Mouse (Mus musculus): ENCODE data around the gene Slc25a21.

The Slc25a21 gene

GRCm38 (mm10) chr12:56829455-56829883, 367.8 kb downstream of the Slc25a21 start:
- no peaks in the 10 kb centered on the region for H3K27me3 ChIP-seq (ENCODE audit: control insufficient read depth, insufficient read depth, low read length, poor library complexity, severe bottlenecking)
- no peak for DNase-seq (ENCODE audit: low read depth, low spot score)
- no peaks in the 10 kb centered on the region for H3K36me3 ChIP-seq (ENCODE audit: control insufficient read depth, insufficient read depth, low read length, poor library complexity, severe bottlenecking)

- Histone ChIP-seq H3K27me3 (ENCODE audit: control insufficient read depth, insufficient read depth, low read length, poor library complexity, severe bottlenecking) (no peaks in the 10 kb centered on the region), H3K36me3 (ENCODE audit: control insufficient read depth, insufficient read depth, low read length, poor library complexity, severe bottlenecking) (no peaks in the 10 kb centered on the region)
- no peak for DNase-seq (ENCODE audit: low read depth, low spot score)
These were observed 369.4 kb downstream of the Slc25a21 start for GRCm38 (mm10) chr12:56827808-56828384.

GRCm38 (mm10) chr12:56824688-56825087, 372.6 kb downstream of the Slc25a21 start:
- Histone ChIP-seq H3K27me3 (ENCODE audit: control insufficient read depth, insufficient read depth, low read length, poor library complexity, severe bottlenecking) (no peaks in the 10 kb centered on the region), H3K36me3 (ENCODE audit: control insufficient read depth, insufficient read depth, low read length, poor library complexity, severe bottlenecking) (no peaks in the 10 kb centered on the region)
- DNase-seq (ENCODE audit: low read depth, low spot score): no peak

- no peak for DNase-seq (ENCODE audit: low read depth, low spot score)
- H3K36me3 ChIP-seq (ENCODE audit: control insufficient read depth, insufficient read depth, low read length, poor library complexity, severe bottlenecking): no peaks in the 10 kb centered on the region
These were observed 375.1 kb downstream of the Slc25a21 start for GRCm38 (mm10) chr12:56822122-56822521.

GRCm38 (mm10) chr12:56820604-56821003, 376.7 kb downstream of the Slc25a21 start:
- Histone ChIP-seq H3K27me3 (ENCODE audit: control insufficient read depth, insufficient read depth, low read length, poor library complexity, severe bottlenecking) (no peaks in the 10 kb centered on the region), H3K36me3 (ENCODE audit: control insufficient read depth, insufficient read depth, low read length, poor library complexity, severe bottlenecking) (no peaks in the 10 kb centered on the region)
- no peak for DNase-seq (ENCODE audit: low read depth, low spot score)

More at GRCm38 (mm10) chr12:56822122-56822521, 375.1 kb downstream of the Slc25a21 start:
- no peaks in the 10 kb centered on the region for H3K27me3 ChIP-seq (ENCODE audit: control insufficient read depth, insufficient read depth, low read length, poor library complexity, severe bottlenecking)

GRCm38 (mm10) chr12:56807483-56807882, 389.8 kb downstream of the Slc25a21 start:
- no peak for DNase-seq (ENCODE audit: low read depth, low spot score)
- H3K27me3 ChIP-seq (ENCODE audit: control insufficient read depth, insufficient read depth, low read length, poor library complexity, severe bottlenecking): no peaks in the 10 kb centered on the region
- no peaks in the 10 kb centered on the region for H3K36me3 ChIP-seq (ENCODE audit: control insufficient read depth, insufficient read depth, low read length, poor library complexity, severe bottlenecking)

GRCm38 (mm10) chr12:56807078-56807477, 390.2 kb downstream of the Slc25a21 start:
- DNase-seq (ENCODE audit: low read depth, low spot score): no peak
- no peaks in the 10 kb centered on the region for H3K27me3 ChIP-seq (ENCODE audit: control insufficient read depth, insufficient read depth, low read length, poor library complexity, severe bottlenecking)
- H3K36me3 ChIP-seq (ENCODE audit: control insufficient read depth, insufficient read depth, low read length, poor library complexity, severe bottlenecking): no peaks in the 10 kb centered on the region

GRCm38 (mm10) chr12:56804487-56804886, 392.8 kb downstream of the Slc25a21 start:
- Histone ChIP-seq H3K27me3 (ENCODE audit: control insufficient read depth, insufficient read depth, low read length, poor library complexity, severe bottlenecking) (no peaks in the 10 kb centered on the region), H3K36me3 (ENCODE audit: control insufficient read depth, insufficient read depth, low read length, poor library complexity, severe bottlenecking) (no peaks in the 10 kb centered on the region)
- no peak for DNase-seq (ENCODE audit: low read depth, low spot score)

- no peak for DNase-seq (ENCODE audit: low read depth, low spot score)
- Histone ChIP-seq H3K36me3 (ENCODE audit: control insufficient read depth, insufficient read depth, low read length, poor library complexity, severe bottlenecking) (no peaks in the 10 kb centered on the region), H3K27me3 (ENCODE audit: control insufficient read depth, insufficient read depth, low read length, poor library complexity, severe bottlenecking) (no peaks in the 10 kb centered on the region)
These were observed 398.4 kb downstream of the Slc25a21 start for GRCm38 (mm10) chr12:56798641-56799415.

- Histone ChIP-seq H3K27me3 (ENCODE audit: control insufficient read depth, insufficient read depth, low read length, poor library complexity, severe bottlenecking) (no peaks in the 10 kb centered on the region), H3K36me3 (ENCODE audit: control insufficient read depth, insufficient read depth, low read length, poor library complexity, severe bottlenecking) (no peaks in the 10 kb centered on the region)
- no peak for DNase-seq (ENCODE audit: low read depth, low spot score)
These were observed 408.0 kb downstream of the Slc25a21 start for GRCm38 (mm10) chr12:56789236-56789635.

GRCm38 (mm10) chr12:56785250-56785649, 412.0 kb downstream of the Slc25a21 start:
- no peak for DNase-seq (ENCODE audit: low read depth, low spot score)
- Histone ChIP-seq H3K27me3 (ENCODE audit: control insufficient read depth, insufficient read depth, low read length, poor library complexity, severe bottlenecking) (no peaks in the 10 kb centered on the region), H3K36me3 (ENCODE audit: control insufficient read depth, insufficient read depth, low read length, poor library complexity, severe bottlenecking) (no peaks in the 10 kb centered on the region)

- Histone ChIP-seq H3K36me3 (ENCODE audit: control insufficient read depth, insufficient read depth, low read length, poor library complexity, severe bottlenecking) (no peaks in the 10 kb centered on the region), H3K27me3 (ENCODE audit: control insufficient read depth, insufficient read depth, low read length, poor library complexity, severe bottlenecking) (no peaks in the 10 kb centered on the region)
- DNase-seq (ENCODE audit: low read depth, low spot score): no peak
These were observed 416.1 kb downstream of the Slc25a21 start for GRCm38 (mm10) chr12:56781196-56781595.

- no peak for DNase-seq (ENCODE audit: low read depth, low spot score)
- no peaks in the 10 kb centered on the region for H3K36me3 ChIP-seq (ENCODE audit: control insufficient read depth, insufficient read depth, low read length, poor library complexity, severe bottlenecking)
- no peaks in the 10 kb centered on the region for H3K27me3 ChIP-seq (ENCODE audit: control insufficient read depth, insufficient read depth, low read length, poor library complexity, severe bottlenecking)
These were observed 417.7 kb downstream of the Slc25a21 start for GRCm38 (mm10) chr12:56779621-56780020.

- Histone ChIP-seq H3K36me3 (ENCODE audit: control insufficient read depth, insufficient read depth, low read length, poor library complexity, severe bottlenecking) (no peaks in the 10 kb centered on the region), H3K27me3 (ENCODE audit: control insufficient read depth, insufficient read depth, low read length, poor library complexity, severe bottlenecking) (no peaks in the 10 kb centered on the region)
- no peak for DNase-seq (ENCODE audit: low read depth, low spot score)
These were observed 423.3 kb downstream of the Slc25a21 start for GRCm38 (mm10) chr12:56773941-56774340.

GRCm38 (mm10) chr12:56769421-56769820, 427.9 kb downstream of the Slc25a21 start:
- H3K27me3 ChIP-seq (ENCODE audit: control insufficient read depth, insufficient read depth, low read length, poor library complexity, severe bottlenecking): no peaks in the 10 kb centered on the region
- H3K36me3 ChIP-seq (ENCODE audit: control insufficient read depth, insufficient read depth, low read length, poor library complexity, severe bottlenecking): no peaks in the 10 kb centered on the region
- DNase-seq (ENCODE audit: low read depth, low spot score): no peak
